Mouse (Mus musculus) v-Abl transformed pro-B cells (cell line): ENCODE measurements around the gene Hacd1.
"Not testable (repeated sequence)": the region's sequence is repeated elsewhere in the genome, so short reads cannot be mapped to it uniquely, and the experiment has no call there.

Experiments used
- in situ Hi-C, 2 experiments: fragments of 400-800 bp; cut with MboI; formaldehyde crosslinking; loops; one replicate each; pipeline ENCODE4 v1.15.1; 2025; ENCODE audit not compliant: unreplicated experiment in 2 of 2

Hacd1 gene

DNA sequence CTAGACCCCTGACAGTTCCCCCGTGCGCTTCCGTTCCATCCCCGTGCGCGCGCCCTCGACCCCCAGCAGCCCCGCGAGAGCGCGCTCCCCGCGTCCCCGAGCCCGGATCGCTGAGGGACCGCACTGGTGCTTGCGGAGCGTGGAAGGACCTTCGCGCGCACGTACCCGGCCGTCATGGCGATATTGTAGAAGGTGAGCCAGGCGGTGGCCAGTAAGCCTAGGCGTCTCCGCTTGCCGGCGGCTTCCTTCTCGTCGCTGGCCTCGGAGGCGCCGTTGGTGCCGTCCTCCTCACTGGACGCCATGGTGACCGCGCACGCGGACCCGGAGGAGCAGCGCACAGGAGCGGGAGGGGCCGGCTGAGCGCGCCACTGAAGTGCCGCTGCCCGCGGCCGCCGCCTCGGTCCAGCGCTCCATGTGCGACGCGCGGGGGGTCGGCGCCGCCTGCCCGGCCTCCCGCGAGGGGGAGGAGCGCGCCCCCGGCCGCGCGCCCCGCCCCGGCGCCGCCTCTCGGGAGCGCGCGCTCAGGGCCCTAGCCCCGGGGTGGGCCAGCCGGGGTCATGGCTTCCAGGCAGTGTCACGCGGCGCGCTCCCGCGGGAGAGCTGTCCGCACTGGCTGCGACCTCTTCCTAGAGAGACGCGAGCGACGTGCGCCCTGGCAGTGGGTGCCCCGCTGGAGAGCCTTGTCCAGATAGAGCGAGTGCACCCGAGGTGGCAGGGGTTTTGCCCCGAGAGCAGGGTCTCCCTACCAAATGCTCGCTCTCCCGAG is at the start of gene Hacd1:
TSS of gene Hacd1 (minus strand) at position 570 of the 766 bp plus-strand sequence.
- in situ Hi-C loops = loop anchor here (10.0 to 25.0 kb wide), 3 partner anchors 79 to 982 kb away; partner anchors contain the start of gene Arl5b (in 2 of the 2)

DNA sequence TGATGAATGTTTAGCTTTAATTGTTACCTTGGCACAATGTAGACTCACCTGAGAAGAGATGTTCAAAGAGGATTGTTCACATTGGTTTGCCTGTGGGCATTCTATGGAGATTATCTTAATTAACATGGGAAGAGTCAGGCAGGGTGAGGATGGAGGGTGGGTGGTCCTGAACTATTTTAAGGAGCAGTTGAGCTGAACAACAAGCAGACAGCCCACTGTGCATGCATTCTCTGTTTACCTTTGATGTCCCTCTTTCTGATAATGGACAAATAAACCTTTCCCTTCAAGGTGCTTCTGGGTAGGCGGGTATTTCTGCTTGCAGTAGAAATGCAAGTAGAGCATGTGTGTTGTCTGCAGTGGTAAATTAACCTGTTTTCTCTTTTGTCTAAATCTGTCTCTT is 48.0 kb upstream of the Hacd1 start:
- in situ Hi-C loops = no loop called here

DNA sequence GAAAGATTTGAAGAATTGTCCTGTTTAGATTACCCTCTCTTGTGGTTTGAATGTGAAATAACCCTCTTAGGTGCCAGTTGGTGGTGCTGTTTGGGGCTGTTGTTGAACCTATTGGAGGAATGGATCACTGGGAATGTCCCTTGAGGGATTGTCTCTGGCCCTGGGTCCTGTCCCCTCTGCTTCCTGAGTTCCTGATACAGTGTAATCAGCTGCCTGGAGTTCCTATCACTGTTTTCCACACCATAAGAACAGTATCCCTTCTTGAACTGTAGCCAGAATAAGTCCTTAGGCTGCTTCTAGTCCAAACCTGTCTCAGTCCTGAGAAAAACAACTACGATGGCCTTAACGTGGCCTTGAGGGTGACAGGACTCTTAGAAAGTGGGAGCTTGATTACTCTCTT is 46.7 kb upstream of the Hacd1 start:
- in situ Hi-C loops = no loop called here

DNA sequence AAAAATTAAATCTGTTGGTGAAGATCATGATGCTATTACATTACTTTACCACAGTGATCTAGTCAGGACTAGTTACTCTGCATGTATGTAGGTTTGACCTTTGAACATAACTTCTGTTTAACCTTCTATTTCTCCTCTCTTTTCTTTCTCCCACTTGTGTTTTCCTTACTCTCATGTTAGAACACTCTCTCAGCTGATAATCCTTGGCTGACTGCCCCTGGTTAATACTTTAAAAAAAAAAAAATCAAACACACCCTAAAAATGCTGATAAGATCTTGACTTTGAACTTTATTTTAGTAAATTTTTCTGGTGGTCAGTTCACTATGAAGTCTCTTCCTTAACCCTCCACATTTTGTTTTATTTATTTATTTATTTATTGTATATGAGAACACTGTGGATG is 44.6 kb upstream of the Hacd1 start:
- in situ Hi-C loops = no loop called here

DNA sequence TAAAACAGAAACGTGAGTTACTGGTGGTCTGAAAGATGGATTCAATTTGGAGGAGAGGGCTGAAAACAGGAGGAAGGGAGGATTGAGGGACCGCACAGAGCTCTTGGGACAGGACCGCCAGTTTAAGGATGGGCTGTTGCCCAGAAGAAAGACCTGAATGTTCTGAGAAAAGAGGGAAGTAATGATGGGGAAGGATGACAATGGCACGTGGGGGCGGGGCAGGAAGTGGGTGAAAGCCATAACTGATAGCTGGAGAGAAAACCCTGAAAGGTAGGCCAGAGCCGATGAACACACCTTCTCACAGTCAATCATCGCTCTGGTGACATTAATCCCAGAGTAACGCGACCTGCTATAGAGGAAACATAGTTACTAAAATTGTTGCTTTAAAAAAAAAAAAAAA is 22.6 kb upstream of the Hacd1 start:
- in situ Hi-C loops = not testable (repeated sequence)

DNA sequence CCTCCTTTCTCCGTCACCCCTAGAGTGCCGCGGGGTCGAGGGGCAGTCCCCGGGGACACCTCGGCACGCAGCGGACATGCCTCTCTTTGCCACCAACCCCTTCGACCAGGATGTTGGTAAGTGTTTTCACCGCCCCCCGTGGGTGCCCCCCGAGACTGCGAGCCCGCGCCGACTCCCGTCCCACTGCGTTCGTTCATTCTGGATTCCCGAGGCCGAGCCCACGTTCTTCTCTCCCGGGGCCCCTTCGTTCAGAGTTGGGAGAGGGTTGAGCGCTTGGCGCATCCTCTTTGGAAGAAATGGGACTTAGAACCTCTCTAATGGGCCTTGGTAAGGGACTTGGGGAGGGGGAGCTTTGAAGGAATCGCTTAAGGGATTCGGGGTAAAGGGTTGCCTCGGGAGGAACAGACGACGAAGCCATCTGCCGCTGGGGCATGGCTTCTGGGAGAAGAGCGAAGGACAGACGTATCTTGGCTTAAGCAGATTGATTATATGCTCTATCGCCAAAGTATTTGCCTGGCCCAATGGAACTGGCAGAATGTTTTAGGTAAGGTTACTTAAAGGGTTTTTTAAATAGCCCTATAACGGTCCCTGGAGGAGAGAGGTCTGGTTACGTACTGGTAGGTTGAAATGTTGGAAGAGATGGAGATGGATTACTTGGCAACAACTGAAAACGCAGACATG is 18.4 kb upstream of the Hacd1 start:
- in situ Hi-C loops = loop anchor here (25.0 kb wide), 2 partner anchors 787 to 963 kb away; partner anchors contain the start of gene Arl5b (in 2 of the 2)

DNA sequence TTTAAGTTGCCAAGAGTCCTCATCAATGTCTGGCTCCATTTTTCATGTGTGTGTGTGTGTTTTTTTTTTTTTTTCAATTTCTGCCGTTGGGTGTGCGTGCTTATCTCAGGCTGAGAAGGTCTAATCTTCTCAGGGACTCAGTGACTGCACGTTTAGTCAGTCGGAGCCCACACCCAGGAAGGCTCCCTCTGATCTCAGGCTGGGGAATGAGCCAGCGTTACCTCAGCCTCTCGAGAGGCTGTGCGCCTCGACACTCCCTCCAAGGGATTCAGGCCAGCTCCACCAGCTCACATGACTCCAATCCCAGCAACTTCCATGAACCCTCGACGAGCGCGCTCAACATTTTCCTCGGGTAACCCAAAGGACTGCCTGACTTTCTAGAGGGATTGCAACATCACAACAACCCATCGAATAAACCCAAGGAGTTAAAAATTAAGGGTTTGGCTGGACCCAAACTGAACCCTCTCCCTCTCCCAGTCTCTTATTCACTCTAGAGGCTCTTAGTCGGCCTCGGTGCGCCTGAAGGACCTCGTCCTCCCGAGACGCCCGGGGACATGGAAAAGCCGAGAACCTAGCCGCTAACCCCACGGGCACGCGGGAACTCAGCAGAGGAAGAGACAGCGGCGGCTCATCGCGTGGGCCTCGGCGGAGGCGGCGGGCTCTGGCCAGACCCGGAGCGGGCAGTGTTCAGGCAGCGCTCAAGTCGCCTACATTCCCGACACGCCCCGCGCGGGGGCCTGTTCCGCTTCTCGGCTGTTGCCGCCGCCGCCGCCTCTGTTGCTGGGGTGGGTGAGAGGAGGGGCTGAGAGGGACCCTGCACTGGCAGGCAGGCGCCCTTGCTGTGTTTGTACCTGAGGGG is 17.7 kb upstream of the Hacd1 start, which contains the start of gene Stam:
TSS of gene Stam (plus strand) at position 737 of the 859 bp plus-strand sequence.
- in situ Hi-C loops = loop anchor here (25.0 kb wide), 2 partner anchors 786 to 964 kb away; partner anchors contain the start of gene Arl5b (in 2 of the 2)

DNA sequence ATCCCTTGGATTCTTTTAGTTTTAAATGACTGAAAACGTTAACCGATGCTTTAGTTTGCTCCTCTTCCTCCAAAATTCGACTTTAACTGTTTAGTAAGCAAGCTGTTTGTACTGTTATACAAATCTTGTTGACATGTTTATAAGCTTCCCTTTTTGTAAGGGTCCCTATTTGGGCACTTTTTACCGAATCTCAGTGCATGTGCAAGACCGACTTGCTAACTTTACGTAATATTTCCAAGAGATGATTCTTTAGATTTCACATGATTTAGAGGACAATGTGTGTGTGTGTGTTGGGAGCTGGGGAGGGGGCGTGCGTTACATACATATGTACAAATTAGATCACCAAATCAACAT is 17.1 kb upstream of the Hacd1 start:
- in situ Hi-C loops = loop anchor here (25.0 kb wide), 2 partner anchors 786 to 964 kb away; partner anchors contain the start of gene Arl5b (in 2 of the 2)

DNA sequence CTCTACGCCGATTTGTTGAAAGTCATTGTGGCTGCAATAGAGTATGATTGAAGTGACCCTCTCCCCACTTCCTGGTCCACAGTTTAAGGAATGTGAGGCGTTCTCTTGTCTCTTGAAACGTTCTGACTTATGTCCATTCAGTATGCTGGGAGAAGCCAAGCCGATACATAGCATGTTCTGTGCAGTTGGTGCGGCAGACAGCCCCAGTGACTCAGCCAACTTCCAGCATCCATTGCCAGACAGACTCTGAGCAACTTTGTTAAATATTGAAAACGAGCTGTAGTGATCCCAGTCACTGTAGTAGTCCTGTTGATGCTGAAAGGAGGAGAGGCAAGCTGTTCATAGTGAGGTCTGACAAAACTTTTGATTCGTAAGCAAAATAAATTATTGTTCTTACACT is 14.5 kb upstream of the Hacd1 start:
- in situ Hi-C loops = loop anchor here (25.0 kb wide), 2 partner anchors 783 to 967 kb away; partner anchors contain the start of gene Arl5b (in 2 of the 2)

DNA sequence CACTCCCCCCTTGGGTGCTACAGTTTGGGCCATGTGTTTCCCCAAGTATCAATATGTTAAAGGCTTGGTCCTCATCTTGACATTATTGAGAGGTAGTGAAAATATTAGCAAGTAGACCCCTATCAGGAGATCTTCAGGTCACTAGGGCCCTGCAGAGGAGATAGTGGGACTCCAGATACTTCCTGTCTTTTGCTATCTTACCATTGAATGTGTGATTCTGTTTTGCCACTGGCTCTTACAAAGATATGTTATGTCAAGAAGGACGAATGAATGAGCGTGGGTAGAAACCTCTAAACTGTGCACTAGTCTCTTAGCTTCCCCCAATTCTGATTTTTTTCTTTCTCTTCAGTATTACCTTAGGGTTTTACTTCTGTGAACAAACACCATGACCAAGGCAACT is 13.1 kb upstream of the Hacd1 start:
- in situ Hi-C loops = loop anchor here (25.0 kb wide), 2 partner anchors 782 to 968 kb away; partner anchors contain the start of gene Arl5b (in 2 of the 2)

DNA sequence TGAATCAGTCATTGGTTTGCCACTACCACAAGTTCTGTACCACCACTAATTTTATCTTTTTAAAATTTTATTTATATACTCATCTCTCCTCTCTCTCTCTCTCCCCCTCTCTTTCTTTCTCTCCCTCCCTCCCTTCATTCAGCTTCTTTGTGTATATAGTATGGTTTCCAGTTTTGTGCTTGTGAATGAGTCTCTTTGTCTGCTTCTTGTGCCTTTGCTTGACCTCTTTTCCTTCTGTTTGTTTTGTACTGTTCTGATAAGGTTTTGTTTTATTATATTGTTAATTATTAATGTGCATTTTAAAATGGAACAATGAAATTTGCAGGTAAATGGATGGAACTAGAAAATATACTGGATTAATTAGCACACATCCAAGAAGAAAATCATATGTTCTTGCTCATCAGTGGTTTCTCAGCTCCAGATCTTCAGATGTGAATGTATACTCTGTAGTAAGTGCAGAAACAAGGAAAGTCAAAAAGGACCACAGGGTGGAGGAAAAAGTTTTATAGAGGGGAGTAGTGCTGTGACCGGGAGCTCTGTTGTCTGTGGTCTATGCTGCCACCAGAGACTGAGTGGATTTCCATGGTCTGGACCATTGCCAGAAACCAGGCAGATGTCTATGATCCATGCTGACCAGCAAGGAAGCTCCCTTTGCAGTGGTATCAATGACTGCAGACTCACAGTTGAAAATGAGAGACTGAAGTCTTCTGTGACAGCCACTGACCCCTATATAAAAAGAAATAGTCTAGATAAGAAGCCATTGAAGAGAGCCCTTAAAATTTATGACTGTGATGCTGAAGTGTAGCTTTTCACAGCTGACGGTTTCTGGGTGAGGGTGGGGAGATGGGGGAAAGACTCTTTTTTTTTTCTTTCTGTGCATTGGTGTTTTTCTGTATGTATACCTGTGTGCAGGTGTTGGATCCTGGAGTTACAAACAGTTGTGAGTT is 10.0 kb upstream of the Hacd1 start:
- in situ Hi-C loops = loop anchor here (25.0 kb wide), 2 partner anchors 779 to 971 kb away; partner anchors contain the start of gene Arl5b (in 2 of the 2)

DNA sequence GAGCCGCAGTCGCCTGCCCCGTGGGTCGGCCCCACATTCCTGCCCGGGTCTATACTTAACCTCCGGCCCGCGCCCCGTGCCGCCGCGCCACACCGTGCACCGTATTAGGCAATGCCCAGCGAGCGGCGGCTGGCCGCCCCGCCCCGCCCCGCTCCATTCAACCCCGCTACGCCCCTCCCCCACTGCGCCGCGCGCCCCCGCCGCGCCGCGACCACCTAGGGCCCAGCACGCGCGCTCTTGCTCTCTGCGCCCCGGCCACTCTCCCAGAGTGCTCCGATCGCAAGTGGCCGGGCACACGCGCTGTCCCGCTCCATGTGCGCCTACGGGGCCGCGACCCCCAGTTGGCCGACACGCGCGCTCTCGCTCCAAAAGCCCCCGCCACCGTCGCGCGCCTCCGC is 768 bp downstream of the Hacd1 start:
- in situ Hi-C loops = loop anchor here (10.0 to 25.0 kb wide), 3 partner anchors 80 to 982 kb away; partner anchors contain the start of gene Arl5b (in 2 of the 2)

DNA sequence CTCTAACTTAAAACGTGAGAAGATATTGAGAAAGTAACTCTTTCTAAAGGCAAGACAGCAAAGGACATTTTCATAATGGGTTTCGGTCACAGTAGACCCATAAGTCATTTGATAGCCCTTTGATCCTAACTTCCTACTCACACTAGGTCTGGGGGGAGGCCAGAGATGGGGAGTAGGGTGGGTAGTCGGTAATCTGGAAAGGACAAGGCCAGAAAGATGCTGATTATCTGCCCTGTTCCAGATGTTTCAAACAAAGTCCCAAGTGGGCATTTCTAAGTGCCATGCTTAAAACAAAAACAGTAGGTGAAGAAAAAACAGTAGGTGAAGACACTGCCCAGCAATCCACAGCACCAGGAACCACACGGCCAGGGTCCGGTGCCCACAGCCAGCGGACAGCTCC is 1.2 kb downstream of the Hacd1 start:
- in situ Hi-C loops = loop anchor here (10.0 to 25.0 kb wide), 3 partner anchors 80 to 983 kb away; partner anchors contain the start of gene Arl5b (in 2 of the 2)

DNA sequence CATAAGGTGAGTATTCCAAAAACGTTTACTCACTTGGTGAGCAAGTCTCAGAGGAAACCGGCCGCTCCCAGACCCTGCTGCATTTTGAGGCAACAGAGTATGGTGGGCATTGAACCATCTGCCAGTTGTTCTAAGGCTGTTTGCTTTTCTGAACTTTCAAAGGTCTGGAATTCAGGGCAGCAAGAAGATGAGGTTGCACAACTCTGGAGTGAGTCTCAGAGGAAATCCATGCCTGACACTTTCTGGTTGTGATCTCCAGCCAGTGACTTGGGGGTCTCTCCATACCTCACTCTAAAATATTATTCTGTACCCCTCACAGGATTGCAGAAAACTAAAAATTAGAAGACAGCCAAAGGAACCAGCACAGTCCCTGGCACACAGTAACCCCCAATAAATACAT is 1.8 kb downstream of the Hacd1 start:
- in situ Hi-C loops = loop anchor here (10.0 to 25.0 kb wide), 3 partner anchors 81 to 983 kb away; partner anchors contain the start of gene Arl5b (in 2 of the 2)

DNA sequence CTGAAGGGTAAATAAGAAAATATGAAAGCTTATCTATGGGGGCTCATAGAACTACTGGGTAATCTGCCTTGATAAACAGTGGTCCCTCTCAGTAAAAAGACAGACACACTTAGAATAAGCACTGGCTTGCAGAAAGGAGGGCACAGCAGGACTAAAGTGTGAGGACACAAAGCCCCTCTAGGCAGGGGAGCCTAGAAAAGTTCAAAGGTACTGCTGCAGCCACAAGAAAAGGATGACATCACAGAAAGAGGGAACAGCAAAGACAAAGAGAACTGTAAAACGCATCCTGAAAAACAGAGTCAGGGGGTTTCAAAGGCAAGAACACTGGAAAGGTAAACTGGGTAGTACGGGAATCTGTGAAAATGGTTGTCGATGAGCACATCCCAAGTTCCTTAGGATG is 2.3 kb downstream of the Hacd1 start:
- in situ Hi-C loops = loop anchor here (10.0 to 25.0 kb wide), 3 partner anchors 81 to 984 kb away; partner anchors contain the start of gene Arl5b (in 2 of the 2)

DNA sequence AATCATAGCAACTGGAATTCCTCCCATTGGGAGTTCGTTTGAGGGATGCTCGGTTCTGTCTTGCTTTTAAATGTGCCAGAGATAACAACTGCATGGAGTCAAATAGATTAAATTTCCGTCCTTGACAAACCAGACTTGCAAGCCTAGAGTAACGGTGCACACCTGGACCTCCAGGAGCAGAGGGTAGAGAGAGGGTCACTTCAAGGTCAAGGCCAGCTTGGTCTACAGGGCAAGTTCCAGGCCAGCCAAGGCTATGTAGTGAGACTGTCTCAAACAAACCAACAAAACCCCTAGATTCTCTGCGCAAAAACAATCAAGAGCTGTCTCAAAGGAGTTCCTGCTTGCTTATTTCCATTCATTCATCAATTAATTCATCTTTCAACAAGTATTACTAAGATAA is 7.1 kb downstream of the Hacd1 start:
- in situ Hi-C loops = loop anchor here (5.0 to 10.0 kb wide), 4 partner anchors 243 to 764 kb away; no protein-coding TSS in a partner anchor

DNA sequence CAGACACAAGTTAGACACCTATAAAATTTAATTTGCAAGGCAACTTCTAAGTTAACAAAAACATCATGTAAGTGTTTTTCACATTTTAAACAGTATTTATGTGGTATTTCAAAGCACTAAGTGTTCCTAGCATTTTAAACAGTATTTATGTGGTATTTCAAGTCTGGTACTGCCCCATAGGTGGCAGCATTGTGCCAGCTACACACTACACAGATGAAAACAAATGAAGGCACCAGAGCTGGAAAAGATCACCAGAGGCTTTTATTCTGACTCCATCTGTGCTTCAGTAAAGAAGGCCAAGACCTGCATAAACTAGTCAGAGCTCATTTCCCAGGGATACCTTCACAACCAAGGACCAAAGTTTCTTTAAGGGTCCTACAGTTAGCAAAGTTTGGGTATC is 7.6 kb downstream of the Hacd1 start:
- in situ Hi-C loops = loop anchor here (5.0 to 10.0 kb wide), 4 partner anchors 244 to 764 kb away; no protein-coding TSS in a partner anchor

DNA sequence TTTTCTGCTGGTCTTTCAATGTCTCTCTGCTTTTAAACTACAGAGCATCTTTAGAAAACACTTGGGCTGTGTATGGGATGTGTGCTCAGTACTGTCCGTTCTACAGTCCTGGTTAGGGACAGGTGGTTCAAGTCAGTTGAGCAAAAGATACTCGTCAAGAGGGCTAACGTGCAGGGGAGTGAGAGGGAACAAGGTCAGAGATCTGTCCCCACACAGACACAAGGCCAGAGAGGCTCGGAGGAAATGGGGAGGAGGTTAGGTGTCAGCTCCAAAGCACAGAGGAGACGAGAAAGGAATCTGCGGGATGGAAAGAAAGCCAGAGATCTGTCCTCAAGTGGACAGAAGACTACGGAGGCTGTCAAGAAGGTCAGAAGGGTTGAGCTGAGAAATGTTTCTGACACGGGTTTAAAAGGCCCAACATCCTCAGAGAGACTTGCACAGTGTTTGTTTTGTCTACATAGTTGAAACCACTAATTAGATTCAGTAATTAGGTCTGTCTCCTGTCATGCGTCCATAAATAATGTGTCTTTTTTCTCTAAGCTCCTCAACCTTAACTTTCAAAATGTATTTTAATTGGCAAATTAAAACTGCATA is 12.3 kb downstream of the Hacd1 start:
- in situ Hi-C loops = loop anchor here (5.0 to 10.0 kb wide), 2 partner anchors 114 to 759 kb away; no protein-coding TSS in a partner anchor
